Mouse (Mus musculus) thymus, postnatal 36 days (tissue): ENCODE measurements around the gene Lrsam1.

Experiments used
- DNase-seq, 2 experiments: peaks; one replicate each; pipeline ENCODE4 v3.0.0; 2022; ENCODE audit warnings: mixed read lengths in 2 of 2

The Lrsam1 gene

GRCm38 (mm10) chr2:32923551-32924250 lies 37.7 kb downstream of the Lrsam1 start:
- DNase-seq = no peak

GRCm38 (mm10) chr2:32922564-32922963 lies 38.9 kb downstream of the Lrsam1 start:
- DNase-seq = no peak

- DNase-seq = no peak
Observed at GRCm38 (mm10) chr2:32921801-32922380, 39.5 kb downstream of the Lrsam1 start.

GRCm38 (mm10) chr2:32921235-32921634 lies 40.2 kb downstream of the Lrsam1 start:
- no peak for DNase-seq

- no peak for DNase-seq
Observed at GRCm38 (mm10) chr2:32918391-32918790, 43.0 kb downstream of the Lrsam1 start.

DNA sequence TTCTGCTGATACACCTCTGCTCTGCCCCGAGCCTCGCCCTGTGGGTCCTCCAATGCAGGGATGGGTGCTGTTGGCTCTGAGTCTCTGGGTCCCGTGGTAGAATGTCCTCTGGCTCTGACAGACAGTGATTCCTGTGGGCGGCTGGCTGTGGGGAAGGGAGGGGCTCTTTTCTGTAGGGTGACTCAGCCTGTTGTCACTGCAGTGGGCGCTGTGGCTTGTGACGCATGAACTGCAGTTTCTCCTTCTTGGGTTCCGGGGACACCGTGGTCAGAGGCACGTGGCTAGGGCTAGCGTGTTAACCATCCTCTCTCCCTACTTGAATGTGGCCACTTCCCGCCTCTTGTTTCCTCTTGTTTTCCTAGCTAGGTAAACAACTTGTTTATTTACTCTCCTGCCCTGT lies 43.9 kb downstream of the Lrsam1 start:
- peak in 1 of 2 experiments; percentile 30 for DNase-seq

GRCm38 (mm10) chr2:32914896-32915295 lies 46.5 kb downstream of the Lrsam1 start:
- no peak for DNase-seq

DNA sequence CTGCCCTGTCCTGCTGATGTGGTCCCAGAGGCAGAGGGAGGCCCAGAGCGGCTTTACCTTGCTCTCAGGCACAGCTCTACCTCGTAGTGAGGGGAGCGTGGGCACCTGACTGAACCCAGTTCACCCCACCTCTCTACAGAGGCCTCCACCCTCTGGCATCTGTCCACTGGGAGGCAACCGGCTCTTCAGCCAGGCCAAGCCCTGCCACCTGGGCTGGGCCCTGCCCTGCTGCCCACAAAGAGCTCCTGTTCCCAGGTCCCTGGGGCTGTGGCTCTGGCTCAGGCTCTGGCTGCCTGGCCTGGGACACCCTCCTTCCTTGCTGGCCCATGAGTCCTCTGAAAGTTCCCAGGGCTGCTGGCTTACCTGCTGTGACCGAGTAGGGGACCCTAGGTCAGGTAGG lies 47.1 kb downstream of the Lrsam1 start:
- DNase-seq = no peak

- peak; percentile 69 to 75 for DNase-seq
Observed at GRCm38 (mm10) chr2:32912210-32912804, 49.1 kb downstream of the Lrsam1 start.

GRCm38 (mm10) chr2:32911639-32912182 lies 49.7 kb downstream of the Lrsam1 start:
- DNase-seq = no peak

GRCm38 (mm10) chr2:32908796-32909195 lies 52.6 kb downstream of the Lrsam1 start:
- no peak for DNase-seq

- no peak for DNase-seq
Observed at GRCm38 (mm10) chr2:32908272-32908671, 53.1 kb downstream of the Lrsam1 start.

GRCm38 (mm10) chr2:32907442-32907841 lies 54.0 kb downstream of the Lrsam1 start:
- DNase-seq = no peak

- no peak for DNase-seq
Observed at GRCm38 (mm10) chr2:32905297-32905696, 56.1 kb downstream of the Lrsam1 start.

DNA sequence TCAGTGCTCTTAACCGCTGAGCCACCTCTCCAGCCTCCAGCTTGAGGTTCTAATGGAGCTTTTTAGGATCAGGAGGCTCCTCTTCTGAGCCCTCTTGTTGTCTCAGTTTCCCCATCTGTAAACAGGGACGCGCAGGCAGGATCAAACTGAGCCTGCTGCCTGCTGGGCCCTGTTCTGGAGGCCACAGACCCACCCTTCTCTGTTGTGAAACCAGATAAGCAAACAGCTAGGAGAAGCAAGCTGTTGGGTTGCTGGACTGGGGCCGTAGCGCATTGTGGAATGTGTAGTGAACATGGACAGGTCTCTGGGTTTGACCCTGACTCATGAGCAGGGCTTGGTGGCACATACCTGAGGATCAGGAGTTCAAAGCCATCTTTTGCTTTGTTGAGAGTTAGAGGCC lies 56.8 kb downstream of the Lrsam1 start:
- no peak for DNase-seq

DNA sequence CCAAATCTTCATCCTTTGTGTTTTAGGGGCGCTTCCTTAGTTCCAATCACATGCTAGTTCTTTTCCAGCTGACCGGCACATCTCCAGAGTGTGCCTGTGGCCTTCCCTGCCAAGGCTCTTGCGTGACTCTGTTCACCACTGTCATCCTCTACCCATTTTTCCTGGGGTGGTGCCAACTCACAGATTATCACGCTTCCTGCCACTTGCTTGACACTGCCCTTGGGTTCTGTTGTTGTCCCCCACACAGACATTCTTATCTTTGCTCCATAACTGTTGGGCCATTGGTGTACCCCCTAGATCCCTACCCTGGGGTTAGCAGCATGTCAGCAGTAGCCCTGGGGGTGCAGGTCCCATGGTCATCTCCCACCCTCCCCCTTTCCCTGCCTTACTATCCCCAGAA lies 57.9 kb downstream of the Lrsam1 start:
- DNase-seq = no peak

- no peak for DNase-seq
Observed at GRCm38 (mm10) chr2:32902126-32902525, 59.3 kb downstream of the Lrsam1 start.

DNA sequence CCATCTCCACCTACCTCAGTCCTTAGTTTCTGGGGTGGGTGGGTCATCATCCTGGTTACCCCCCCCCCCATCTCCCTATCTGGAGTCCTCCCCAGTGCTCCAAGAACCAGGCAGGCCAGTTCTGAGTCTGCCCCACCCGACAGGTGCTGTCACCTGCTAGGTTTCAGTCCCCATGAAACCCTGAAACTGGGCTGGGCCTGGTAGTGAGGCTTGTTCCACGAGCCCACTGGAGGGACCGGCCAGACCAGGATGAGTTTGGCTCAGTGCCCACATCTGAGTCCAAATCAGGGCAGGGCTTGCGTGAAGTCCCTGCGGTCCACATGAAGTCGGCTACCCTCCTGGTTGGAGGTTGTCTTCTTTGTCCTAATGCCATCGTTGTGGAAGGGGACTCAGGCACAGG lies 62.4 kb downstream of the Lrsam1 start:
- no peak for DNase-seq

- DNase-seq = no peak
Observed at GRCm38 (mm10) chr2:32896507-32897147, 64.8 kb downstream of the Lrsam1 start.

- DNase-seq = no peak
Observed at GRCm38 (mm10) chr2:32895606-32896106, 65.8 kb downstream of the Lrsam1 start.

DNA sequence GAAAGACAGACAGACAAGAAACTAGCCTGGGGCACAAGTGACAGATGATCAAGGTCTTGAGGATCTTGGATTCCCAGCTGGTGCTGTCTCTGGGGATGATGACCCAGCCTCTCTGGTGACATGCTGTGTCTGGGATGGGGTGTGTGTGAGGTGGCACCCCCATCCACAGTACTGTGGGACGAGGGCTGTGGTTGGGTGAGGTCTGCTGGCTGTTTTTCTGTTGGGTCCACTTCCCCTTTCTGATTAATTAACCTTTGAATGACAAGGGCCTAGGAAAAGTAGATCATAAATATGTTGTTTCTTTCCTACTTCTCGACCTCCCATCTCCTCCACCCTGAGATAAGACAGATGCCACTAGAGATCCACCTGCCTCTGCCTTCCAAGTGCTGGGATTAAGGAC lies 67.3 kb downstream of the Lrsam1 start:
- no peak for DNase-seq

- DNase-seq = no peak
Observed at GRCm38 (mm10) chr2:32892490-32892889, 68.9 kb downstream of the Lrsam1 start.

GRCm38 (mm10) chr2:32891278-32891677 lies 70.1 kb downstream of the Lrsam1 start:
- no peak for DNase-seq
